Mouse (Mus musculus) hindbrain, postnatal 0 days (tissue): ENCODE data around the gene Tnfrsf19. TPM values are rescaled to one million over a fixed set of nuclear protein-coding genes. Genes with fewer than 3 reads are reported as not detected.
A peak's percentile ranks its signal among the peaks of the same experiment; 100 is the strongest.

Source experiments
- ATAC-seq: fragments of 200-750 bp; cut with Nextera tagmentation; 2 replicates; pipeline ENCODE4 v1.8.0; 2017; ENCODE audit warnings: mild to moderate bottlenecking, moderate TSS enrichment, moderate library complexity
- DNase-seq: peaks from one replicate; pipeline ENCODE4 v3.0.0-alpha.2; 2015; ENCODE audit warnings: low spot score
- H3K27ac ChIP-seq: fragments of 300-500 bp; sonication (generic); 2 replicates; pipeline ENCODE4 v1.5.1; 2014; ENCODE audit warnings: mild to moderate bottlenecking
- H3K27me3 ChIP-seq: fragments of 300-500 bp; sonication (generic); 2 replicates; pipeline ENCODE4 v1.6.1; 2014; ENCODE audit warnings: low read length, mixed read lengths; ENCODE audit not compliant: insufficient read depth
- H3K36me3 ChIP-seq: fragments of 300-500 bp; sonication (generic); 2 replicates; pipeline ENCODE4 v1.6.1; 2014; ENCODE audit warnings: low read length, mixed read lengths; ENCODE audit not compliant: insufficient read depth
- H3K4me1 ChIP-seq: fragments of 300-500 bp; sonication (generic); 2 replicates; pipeline ENCODE4 v1.6.1; 2014; ENCODE audit warnings: antibody characterized with exemption, low read length, mixed read lengths; ENCODE audit not compliant: insufficient read depth
- H3K4me2 ChIP-seq: fragments of 300-500 bp; sonication (generic); 2 replicates; pipeline ENCODE4 v1.6.1; 2014; ENCODE audit warnings: low read depth, mild to moderate bottlenecking, low read length, moderate library complexity, mixed read lengths
- H3K4me3 ChIP-seq: fragments of 300-500 bp; sonication (generic); 2 replicates; pipeline ENCODE4 v1.5.1; 2014; ENCODE audit warnings: low read length
- H3K9ac ChIP-seq: fragments of 300-500 bp; sonication (generic); replicated peaks from 2 replicates; pipeline ENCODE4 v1.6.1; 2014; ENCODE audit warnings: mild to moderate bottlenecking, low read length, moderate library complexity, mixed read lengths
- H3K9me3 ChIP-seq: fragments of 300-500 bp; sonication (generic); 2 replicates; pipeline ENCODE4 v1.6.1; 2016; ENCODE audit warnings: low read length, mixed read lengths
- CTCF ChIP-seq: IDR thresholded peaks from 2 replicates; pipeline ENCODE4 v1.5.1; 2016; ENCODE audit warnings: antibody characterized with exemption, control low read depth, low read depth
- WGBS: fragments of 180-500 bp; shearing (Covaris S2); extraction: QIAGEN DNeasy Blood & Tissue Kit; methylation state at CpG from one replicate; pipeline ENCODE4 v1.1.7; 2014; 5-methylcytosine and 5-hydroxymethylcytosine counted together
- polyA plus RNA-seq: library from polyadenylated mRNA; unstranded; fragments of >200 nt; fragmentation: Nextera tagmentation; extraction: Ambion mirVana; gene quantifications from 2 replicates; pipeline ENCODE4 v1.2.1, GENCODE M21; 2015
- total RNA-seq: library from RNA; depleted of rRNA; stranded (reverse); fragments of >200 nt; gene quantifications from 2 replicates; pipeline ENCODE4 v1.2.3, GENCODE M21; 2014

Gene Tnfrsf19
- total and polyA plus RNA-seq, 2 experiments from 2014 or later: 28.9 to 51.6 TPM

DNA sequence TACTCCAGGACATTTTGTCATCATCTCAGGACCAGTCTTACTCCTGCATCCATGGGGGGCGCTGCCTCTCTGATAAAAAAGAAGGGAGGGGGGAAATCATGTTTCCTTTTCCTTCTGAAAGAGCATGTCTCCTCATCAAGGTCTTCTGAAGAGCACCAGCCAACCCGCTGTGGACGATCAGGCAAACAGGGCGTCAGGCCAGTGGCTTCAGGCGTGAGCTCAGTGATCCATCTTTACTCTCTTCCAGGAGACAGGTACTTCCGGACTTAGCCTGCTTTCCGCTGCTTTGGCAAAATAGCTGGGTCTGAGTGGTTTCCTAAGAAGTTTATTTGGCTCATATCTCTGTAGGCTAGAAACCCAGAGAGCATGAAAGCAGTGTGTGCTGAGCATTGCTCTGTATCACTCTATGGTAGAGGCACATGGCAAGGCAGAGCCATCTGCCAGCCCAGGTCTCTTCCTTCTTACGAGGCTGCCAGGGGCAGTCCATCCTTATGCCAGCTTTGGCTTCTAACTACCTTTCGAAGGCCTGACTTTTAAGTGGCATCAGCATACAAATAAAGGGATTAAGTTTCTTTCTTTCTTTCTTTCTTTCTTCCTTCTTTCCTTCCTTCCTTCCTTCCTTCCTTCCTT lies 13.1 kb upstream of the Tnfrsf19 start:
- DNase-seq (no peak), ATAC-seq (no peak)
- no peaks in the 10 kb centered on the region for H3K36me3 ChIP-seq
- H3K4me2 ChIP-seq: no peak overlapping the region
- H3K9me3 ChIP-seq: no peaks in the 10 kb centered on the region
- H3K4me3 ChIP-seq: no peak overlapping the region
- no peak for TF ChIP-seq CTCF
- H3K27ac ChIP-seq: no peak overlapping the region
- no peak overlapping the region for H3K9ac ChIP-seq
- 91% methylated on average over 9 of the region's 9 CpGs for WGBS
- no peaks in the 10 kb centered on the region for H3K27me3 ChIP-seq
- 0 out of 2 replicates have a peak, but pooled peaks cover 5% of the 10 kb centered on the region for H3K4me1 ChIP-seq

DNA sequence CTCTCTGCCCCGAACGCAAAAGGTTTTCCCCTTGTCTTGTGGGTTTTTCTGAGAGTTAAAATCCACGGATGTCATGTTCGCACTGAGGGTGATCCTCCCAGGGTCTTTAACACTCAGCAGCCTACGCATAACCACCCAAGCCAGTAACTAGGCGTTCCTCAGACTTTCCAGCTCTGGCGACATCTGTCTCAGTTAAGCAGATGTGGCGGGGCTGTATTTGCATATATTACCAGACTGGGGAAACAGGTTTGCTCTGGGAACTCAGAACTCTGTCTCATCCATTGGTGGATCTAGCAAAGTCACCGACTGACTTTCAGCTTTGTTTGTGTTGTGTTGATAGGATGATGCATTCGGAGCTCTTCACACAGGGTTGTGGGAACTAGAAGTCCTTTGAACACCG lies 10.7 kb upstream of the Tnfrsf19 start:
- no peak for ATAC-seq
- no peak for DNase-seq
- Histone ChIP-seq H3K27me3 (no peaks in the 10 kb centered on the region), H3K27ac (no peak overlapping the region), H3K36me3 (no peaks in the 10 kb centered on the region), H3K4me1 (0 out of 2 replicates have a peak, but pooled peaks cover 5% of the 10 kb centered on the region), H3K9me3 (no peaks in the 10 kb centered on the region), H3K9ac (peak overlapping the region; percentile 39; the same call in 1 of the 2 replicates), H3K4me3 (peak overlapping the region; percentile 27), H3K4me2 (peak overlapping the region; percentile 60)
- TF ChIP-seq CTCF: no peak
- WGBS: 18% methylated on average over 11 of the region's 11 CpGs

DNA sequence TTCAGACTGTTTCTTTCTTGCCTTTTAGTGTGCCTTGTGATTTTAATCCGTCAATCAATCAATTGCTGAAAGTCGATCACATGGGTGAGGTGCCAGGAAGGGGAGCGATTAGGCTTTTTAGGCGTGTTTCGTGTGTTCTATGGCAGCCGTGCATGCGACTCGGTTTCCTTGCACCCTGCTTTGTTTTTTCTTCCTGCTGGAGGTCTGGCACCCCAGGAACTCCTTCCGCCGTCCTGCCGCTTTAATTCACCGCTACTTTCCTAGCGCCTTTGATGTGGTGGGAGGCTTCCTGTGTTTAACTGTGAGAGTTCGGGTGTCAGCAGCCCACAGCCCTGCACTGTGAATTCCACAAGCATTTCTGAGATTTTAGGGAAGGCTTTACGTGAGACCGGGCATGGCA lies 10.2 kb upstream of the Tnfrsf19 start:
- no peak for TF ChIP-seq CTCF
- no peaks in the 10 kb centered on the region for H3K27me3 ChIP-seq
- 0 out of 2 replicates have a peak, but pooled peaks cover 5% of the 10 kb centered on the region for H3K4me1 ChIP-seq
- H3K4me2 ChIP-seq: peak overlapping the region; percentile 60
- H3K9me3 ChIP-seq: no peaks in the 10 kb centered on the region
- H3K27ac ChIP-seq: no peak overlapping the region
- no peak for ATAC-seq
- peak overlapping the region; percentile 39; the same call in 1 of the 2 replicates for H3K9ac ChIP-seq
- DNase-seq: no peak
- WGBS: 1% methylated on average over 16 of the region's 16 CpGs
- H3K36me3 ChIP-seq: no peaks in the 10 kb centered on the region
- H3K4me3 ChIP-seq: peak overlapping the region; percentile 27

DNA sequence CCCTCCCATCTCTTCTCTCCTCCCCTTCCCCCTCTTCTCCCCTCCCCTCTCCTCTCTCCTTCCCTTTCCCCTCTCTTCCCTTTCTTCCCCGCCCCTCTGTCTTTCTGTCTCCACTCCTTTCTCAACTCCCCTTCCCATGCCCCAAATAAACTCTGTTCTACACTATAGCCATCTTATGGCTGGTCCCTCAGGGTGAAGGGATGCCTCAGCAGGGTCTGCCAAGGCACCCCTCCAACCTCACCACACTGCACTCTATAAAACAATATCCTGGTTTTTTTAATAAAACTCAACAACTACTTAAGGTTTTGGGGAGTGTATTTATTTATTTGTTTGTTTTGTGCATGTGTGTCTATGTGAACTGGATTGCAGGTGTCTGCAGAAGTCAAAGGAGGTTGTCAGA lies 9.6 kb upstream of the Tnfrsf19 start:
- 0 out of 2 replicates have a peak, but pooled peaks cover 5% of the 10 kb centered on the region for H3K4me1 ChIP-seq
- peak overlapping the region; percentile 27 for H3K4me3 ChIP-seq
- no peak overlapping the region for H3K9ac ChIP-seq
- peak overlapping the region; percentile 60 for H3K4me2 ChIP-seq
- DNase-seq: no peak
- no peak for TF ChIP-seq CTCF
- H3K9me3 ChIP-seq: no peaks in the 10 kb centered on the region
- no peak overlapping the region for H3K27ac ChIP-seq
- H3K36me3 ChIP-seq: no peaks in the 10 kb centered on the region
- no peak for ATAC-seq
- 55% methylated on average over 1 of the region's 1 CpGs for WGBS
- H3K27me3 ChIP-seq: no peaks in the 10 kb centered on the region

DNA sequence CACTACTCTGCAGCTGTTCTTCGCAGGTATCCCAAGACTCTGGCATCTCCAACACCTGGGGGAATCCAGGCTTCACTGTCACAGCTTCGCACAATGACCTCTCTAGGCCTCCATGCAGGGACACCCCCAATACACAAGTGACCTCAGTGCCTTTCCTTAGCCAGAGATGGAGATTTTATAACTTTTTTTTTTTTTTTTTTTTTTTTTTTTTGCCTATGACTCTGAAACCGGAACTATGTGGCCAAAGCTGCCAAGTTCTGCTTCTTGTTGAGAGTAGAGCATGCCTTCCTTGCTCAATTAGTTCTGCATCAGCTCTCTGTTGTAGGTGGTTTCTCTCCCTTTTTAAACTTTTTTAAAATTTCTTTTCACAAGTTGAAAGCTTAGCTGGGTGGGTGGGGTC lies 5.9 kb upstream of the Tnfrsf19 start:
- Histone ChIP-seq H3K4me1 (0 out of 2 replicates have a peak, but pooled peaks cover 5% of the 10 kb centered on the region), H3K36me3 (no peaks in the 10 kb centered on the region), H3K27ac (no peak overlapping the region), H3K9me3 (no peaks in the 10 kb centered on the region), H3K4me2 (no peak overlapping the region), H3K9ac (no peak overlapping the region), H3K27me3 (no peaks in the 10 kb centered on the region), H3K4me3 (no peak overlapping the region)
- TF ChIP-seq CTCF: no peak
- 93% methylated on average over 3 of the region's 3 CpGs for WGBS
- DNase-seq (no peak), ATAC-seq (no peak)

DNA sequence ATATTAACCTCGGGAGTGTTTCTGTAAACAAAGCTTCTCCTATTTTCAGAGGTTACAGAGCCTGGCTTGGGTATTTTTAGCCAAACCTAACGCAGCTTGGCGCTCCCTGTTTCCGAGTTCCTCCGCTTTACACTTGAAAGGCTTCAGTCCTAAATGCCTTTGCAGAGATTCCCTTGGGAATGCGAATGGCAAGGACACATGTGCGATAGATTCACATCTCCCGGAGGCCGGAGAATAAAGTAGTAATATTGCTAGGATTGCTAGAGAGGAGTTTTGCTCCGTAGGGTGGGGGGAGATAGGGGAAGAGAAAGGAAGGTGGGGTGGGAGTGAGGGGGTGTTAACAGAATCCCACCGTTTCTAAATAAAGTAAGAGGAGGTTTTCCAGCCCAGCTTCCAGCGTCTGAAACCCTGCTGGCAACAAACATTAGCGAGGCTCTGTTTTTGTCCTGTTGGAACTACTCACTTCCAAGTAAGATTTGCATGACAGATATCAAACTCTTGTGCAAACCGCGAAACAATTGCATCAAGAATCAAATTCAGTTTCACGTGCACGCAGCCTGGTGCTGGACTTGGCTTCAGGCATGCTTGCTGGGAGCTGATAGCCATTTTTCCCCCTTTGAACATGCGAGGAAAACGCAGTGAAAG lies 722 bp downstream of the Tnfrsf19 start:
- Histone ChIP-seq H3K9me3 (no peaks in the 10 kb centered on the region), H3K9ac (peak overlapping the region; percentile 56), H3K36me3 (no peaks in the 10 kb centered on the region), H3K4me2 (peak overlapping the region; percentile 92), H3K27ac (peak overlapping the region; percentile 65), H3K4me3 (peak overlapping the region; percentile 52), H3K4me1 (no peaks in the 10 kb centered on the region; the same call in 1 of the 2 replicates), H3K27me3 (no peaks in the 10 kb centered on the region)
- ATAC-seq (no peak), DNase-seq (peak; percentile 65)
- under 1% methylated on average over 19 of the region's 19 CpGs for WGBS
- no peak for TF ChIP-seq CTCF

DNA sequence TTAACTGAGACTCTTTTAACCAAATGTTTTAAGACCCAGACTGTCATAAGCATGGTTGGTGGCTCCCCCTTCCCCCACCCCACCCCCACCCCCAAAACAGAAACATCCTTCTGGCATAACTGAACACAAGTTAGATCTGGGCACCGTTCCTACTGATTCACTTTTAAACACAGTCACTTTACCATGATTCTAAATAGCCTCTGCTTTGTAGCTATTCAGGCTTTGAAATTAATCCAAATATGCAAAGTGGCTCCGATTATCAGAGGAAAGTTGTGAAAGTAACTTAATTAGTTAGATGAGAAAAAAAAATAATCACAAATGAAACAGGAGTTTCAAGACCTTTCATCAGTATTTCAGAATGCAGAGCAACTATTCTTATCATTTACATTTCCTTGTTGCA lies 2.0 kb downstream of the Tnfrsf19 start:
- H3K4me3 ChIP-seq: peak overlapping the region; percentile 26
- peak overlapping the region; percentile 9; the same call in 1 of the 2 replicates for H3K9ac ChIP-seq

More for the DNA sequence above, 2.0 kb downstream of the Tnfrsf19 start:
- H3K4me1 ChIP-seq: peaks cover 6% of the 10 kb centered on the region; the same call in 1 of the 2 replicates
- no peak for TF ChIP-seq CTCF
- H3K9me3 ChIP-seq: no peaks in the 10 kb centered on the region
- WGBS: 15% methylated on average over 2 of the region's 2 CpGs
- H3K36me3 ChIP-seq: no peaks in the 10 kb centered on the region
- H3K27me3 ChIP-seq: no peaks in the 10 kb centered on the region
- H3K4me2 ChIP-seq: peak overlapping the region; percentile 92
- peak overlapping the region; percentile 69; the same call in 1 of the 2 replicates for H3K27ac ChIP-seq
- no peak for DNase-seq
- ATAC-seq: no peak
